Mouse (Mus musculus): Measurements from ENCODE around the gene Ifit1.
"Not testable (repeated sequence)": the region's sequence is repeated elsewhere in the genome, so short reads cannot be mapped to it uniquely, and the experiment has no call there.

Gene Ifit1

DNA sequence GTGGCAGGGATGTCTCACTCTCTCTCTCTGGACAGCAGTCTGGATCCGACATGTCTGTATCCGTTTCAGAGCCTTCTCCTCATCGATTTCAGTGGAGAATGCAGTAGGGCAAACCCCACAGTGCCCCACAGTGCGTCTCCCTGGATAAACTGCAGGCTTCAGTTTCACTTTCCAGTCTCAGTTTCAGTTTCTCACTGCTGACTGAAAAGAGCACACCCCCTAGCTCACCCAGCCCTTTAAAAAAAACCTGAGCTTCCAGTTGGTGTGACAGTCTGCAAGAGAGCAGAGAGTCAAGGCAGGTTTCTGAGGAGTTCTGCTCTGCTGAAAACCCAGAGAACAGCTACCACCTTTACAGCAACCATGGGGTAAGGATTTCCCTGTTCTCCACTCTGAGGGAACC lies at the start of gene Ifit1, which contains the start of gene Ifit1bl2:
Ifit1 (plus strand) TSS at position 249 of the 400 bp plus-strand sequence.
Ifit1bl2 (minus strand) TSS at position 121 of the 400 bp plus-strand sequence.
- DNase-seq (ENCODE audit: low spot score), result no peak

DNA sequence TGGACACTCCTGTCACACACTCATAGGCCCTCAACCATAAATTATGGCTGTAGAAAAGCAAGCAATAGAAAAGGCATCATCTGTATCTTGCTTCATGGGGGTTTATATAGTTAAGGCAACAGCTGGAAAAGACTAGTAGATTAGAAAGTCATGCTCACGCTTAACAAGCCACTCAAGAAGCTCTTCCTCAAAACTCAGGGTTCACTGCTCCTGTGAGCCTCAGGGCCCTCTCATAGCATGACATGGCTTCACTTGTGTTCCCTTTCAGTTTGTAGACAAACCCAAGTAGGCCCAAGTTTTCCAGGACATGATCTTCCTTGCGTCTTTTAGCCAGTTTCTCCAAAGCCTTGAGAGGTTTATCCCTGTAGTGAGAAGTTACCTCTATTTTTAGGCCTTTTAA lies 47.2 kb upstream of the Ifit1 start:
- DNase-seq (ENCODE audit: low spot score), result no peak

DNA sequence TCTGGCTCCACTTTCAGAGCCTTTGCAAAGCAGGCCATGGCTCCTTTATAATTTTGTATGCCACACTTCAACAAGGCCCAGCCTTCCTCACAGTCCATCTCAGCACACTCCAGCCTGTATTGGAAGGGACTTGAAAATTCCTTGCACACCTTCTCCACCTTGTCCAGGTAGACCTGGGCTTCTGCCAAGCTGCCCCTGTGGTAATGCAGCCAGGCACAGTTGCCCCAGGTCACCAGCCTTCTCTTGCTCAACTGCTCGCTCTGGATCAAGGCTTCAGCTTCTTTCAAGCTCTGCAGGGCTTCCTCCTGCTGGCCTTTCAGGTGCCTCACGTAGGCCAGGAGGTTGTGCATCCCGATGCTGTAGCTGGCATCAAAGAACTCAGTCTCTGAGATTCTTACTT lies 46.1 kb upstream of the Ifit1 start:
- DNase-seq (ENCODE audit: low spot score), result not testable (repeated sequence)

DNA sequence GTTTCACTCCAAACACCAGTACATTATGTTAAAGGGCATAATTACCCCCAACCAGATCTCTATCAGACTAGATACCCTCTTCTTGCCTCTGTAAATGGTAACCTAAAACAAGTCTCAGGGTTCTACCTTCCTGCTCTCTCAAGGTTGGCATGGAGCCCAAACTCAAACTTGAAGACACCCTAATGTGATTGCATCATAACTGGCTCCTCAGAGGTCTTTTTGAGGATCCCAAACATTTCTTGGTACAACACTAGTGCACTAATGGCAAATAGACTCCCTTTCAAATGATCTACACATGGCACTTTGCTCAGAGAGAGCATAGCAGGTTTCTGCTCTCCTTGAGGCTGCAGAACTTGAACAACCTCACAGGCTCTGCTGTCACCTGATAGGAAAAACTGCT lies 43.9 kb upstream of the Ifit1 start:
- DNase-seq (ENCODE audit: low spot score), result no peak

DNA sequence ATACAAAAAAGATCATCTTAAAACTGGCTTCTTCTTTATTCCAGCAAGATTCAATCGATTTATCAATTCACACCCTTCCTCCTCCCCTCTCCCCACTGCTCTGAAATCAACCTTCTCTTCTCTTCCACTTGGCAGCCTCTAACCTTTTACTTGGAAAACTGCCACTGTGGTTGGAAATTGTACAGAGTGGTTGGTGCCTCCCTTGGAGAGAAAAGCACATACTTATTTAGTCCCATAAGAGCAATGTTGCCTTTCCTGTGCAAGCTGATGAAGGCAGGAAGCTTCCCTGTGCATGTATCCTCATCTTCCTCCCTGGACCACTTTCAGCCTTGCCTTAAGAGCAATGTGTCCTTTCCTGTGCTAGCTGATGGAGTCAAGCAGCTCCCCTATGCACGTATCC lies 42.3 kb upstream of the Ifit1 start:
- DNase-seq (ENCODE audit: low spot score), result no peak

DNA sequence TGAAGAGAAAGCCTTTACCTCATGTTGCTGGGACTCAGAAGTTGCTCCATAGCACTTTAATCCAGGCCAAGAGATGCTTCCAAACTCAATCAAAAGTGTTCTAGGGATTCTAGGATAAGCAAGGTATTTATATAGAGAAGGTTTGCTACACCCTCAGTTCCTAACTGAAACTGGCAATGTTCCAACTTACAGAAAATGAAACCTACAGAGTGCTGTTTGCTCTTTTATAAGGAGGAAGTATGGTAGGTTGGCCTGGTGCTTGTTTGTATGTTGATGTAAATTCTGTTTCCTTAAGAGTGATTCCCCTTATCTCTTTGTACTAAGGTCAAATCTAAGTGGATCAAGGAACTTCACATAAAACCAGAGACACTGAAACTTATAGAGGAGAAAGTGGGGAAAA lies 41.4 kb upstream of the Ifit1 start:
- not testable (repeated sequence) for DNase-seq (ENCODE audit: low spot score)

DNA sequence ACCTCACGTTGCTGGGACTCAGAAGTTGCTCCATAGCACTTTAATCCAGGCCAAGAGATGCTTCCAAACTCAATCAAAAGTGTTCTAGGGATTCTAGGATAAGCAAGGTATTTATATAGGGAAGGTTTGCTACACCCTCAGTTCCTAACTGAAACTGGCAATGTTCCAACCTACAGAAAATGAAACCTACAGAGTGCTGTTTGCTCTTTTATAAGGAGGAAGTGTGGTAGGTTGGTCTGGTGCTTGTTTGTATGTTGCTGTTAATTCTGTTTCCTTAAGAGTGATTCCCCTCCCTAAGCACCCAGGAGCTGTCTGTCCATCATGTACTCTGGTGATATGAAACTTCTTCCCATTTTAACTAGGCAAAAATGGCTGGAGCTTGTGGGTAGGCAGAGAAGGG lies 38.8 kb upstream of the Ifit1 start, which contains the start of gene Ifit1bl1:
Ifit1bl1 (minus strand) TSS at position 69 of the 400 bp plus-strand sequence.
- DNase-seq (ENCODE audit: low spot score), result not testable (repeated sequence)

DNA sequence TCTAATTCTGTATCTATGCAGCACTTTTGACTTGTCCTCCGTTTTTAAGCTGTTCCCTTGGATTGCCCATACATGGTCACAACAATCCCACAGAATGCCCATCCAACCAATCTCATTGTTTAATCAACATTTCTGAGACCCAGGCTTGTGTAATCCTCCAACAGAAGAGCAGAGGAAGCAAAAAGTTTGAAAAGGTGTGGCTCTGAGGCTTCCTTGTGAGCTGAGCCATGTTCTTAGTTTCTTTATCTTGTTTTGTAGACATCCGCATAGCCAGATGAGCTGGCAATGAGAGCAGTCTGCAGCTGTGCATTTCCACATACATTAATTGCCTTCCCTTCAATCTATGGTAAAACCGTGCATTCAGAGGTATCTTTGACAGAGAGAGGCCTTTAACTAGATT lies 35.2 kb upstream of the Ifit1 start:
- DNase-seq (ENCODE audit: low spot score), result no peak

DNA sequence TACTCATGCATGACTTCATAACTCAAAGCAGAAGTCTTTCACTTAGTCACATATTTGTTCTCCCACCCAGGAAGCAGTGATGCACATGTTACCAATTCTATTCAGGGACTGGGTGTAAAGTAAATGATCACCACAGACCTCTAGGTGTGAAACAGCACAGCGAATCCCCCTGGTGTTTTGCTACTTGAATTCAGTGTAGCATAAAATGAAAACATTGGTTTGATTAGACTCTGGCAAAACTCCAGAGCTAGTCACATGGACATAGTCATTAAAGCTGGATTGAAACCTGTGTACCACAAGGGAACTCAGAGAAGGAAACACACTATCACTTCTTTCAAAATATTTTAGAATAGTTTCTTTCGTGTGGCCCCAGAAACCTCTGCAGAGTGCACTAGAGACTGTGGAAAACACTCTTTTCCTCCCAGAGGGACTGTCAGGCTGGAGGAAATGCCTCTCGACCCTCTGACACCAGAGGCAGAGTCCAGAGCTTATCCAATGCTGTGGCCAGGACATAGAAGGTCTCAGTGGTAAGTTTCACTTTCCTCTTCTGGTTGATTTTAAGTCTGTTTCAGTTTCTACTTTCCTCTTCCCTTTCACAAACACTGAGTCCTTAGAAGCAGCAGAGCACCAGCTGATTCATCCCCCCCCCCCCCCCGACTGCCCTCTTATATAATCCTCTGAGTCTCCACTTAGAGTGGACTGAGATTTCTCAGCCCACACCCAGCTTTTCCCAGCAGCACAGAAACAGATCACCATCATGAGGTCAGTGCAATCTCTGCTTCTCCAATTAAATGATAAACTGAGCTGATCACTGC lies 33.2 kb upstream of the Ifit1 start, which contains the start of gene Ifit3b:
Ifit3b (plus strand) TSS at position 734 of the 815 bp plus-strand sequence.
- DNase-seq (ENCODE audit: low spot score), result not testable (repeated sequence)

DNA sequence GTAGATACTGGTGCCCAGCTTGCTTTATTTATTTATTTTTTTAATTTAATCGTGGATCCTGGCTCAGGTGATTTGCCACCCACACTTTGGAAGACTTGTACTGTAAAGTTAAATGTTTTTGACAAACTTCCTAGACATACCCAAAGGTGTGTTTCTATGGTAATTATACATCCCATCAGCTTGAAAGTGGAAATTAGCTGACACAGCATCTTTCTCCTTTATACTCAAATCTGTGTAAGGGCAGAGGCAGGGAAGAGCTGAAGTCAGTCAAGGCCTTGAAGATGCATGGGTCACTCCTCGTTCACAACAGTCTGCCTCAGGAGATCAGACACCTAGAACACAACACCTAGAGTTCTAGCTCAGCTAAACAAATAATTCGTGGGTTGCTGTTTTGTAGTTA lies 30.6 kb upstream of the Ifit1 start:
- not testable (repeated sequence) for DNase-seq (ENCODE audit: low spot score)

DNA sequence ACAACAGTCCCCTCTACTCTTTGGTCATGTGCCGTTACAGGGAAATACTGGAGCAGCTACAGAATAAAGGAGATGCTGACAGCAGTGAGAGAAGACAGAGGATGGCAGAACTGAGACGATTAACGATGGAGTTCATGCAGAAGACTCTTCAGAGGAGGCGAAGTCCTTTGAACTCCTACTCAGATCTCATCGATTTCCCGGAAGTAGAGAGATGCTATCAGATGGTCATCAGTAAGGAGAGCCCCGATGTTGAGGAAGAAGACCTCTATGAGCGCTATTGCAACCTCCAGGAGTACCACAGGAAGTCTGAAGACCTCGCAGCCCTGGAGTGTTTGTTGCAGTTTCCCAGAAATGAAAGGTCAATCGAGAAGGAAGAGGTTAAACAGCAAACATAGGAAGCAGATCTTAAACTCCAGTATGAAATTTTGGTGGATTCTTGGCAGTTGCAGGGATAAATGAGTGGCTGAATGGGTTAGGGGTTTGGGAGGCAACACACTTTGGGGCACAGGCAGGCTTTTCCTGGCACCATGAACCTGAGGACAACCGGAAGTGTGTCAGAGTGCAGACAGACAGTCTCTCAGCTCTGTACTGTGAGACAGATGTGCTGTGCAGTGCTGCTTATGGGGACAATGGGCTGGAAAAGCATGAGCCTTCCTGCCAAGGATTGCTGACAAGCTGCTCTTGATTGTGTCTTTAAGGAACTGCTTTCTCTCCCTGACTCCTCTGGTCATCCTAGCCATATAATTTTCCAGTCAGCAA lies 28.2 kb upstream of the Ifit1 start:
- not testable (repeated sequence) for DNase-seq (ENCODE audit: low spot score)

DNA sequence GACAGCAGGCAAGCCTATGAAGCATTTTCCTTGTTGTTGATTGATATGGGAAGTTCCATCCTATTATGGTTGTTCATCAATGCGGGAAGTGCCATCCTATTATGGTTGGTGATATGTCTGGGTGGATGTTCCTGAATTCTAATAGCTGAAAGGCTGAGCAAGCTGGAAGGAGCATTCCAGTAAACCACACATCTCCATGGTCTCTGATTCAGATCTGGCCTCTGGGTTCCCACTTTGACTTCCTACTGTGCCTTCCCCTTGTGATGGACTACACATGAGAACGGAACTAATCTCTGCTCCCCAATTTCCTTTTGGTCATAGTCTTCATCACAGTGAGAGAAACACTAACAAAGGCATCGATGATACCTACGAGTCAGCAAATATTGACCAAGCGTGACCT lies 19.8 kb upstream of the Ifit1 start:
- no peak for DNase-seq (ENCODE audit: low spot score)

DNA sequence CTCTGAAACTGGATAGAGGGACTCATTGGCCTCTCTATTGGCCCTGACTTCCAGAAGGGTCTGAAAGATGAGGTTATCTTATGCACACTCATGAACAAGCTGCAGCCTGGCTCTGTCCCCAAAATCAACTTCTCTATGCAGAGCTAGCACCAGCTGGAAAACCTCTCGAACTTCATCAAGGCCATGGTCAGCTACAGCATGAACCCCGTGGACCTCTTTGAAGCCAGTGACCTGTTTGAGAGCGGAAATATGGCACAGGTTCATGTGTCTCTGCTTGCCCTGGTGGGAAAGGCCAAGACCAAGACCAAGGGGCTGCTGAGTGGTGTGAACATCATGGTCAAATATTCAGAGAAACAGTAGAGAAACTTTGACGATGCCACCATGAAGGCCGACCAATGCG lies 16.9 kb upstream of the Ifit1 start:
- no peak for DNase-seq (ENCODE audit: low spot score)

DNA sequence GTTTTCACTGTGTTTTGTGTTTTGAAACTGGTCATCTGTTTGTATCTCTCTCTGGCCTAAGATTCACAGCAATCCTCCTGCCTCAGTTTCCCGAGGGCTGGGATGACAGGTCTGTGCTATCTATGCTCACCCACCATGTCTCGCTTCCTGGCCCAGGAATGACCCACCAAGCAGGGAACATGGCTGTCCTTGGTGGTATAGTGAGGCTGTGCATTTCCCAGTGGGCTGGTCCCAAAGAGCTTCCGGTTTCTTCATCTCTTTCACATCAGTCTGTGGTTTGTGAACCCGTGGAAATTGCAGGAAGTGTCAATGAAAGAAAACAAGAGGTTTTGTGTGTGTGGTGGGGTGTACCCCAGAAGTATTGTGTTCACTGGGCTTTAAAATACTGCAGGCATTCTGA lies 16.0 kb upstream of the Ifit1 start:
- no peak for DNase-seq (ENCODE audit: low spot score)

DNA sequence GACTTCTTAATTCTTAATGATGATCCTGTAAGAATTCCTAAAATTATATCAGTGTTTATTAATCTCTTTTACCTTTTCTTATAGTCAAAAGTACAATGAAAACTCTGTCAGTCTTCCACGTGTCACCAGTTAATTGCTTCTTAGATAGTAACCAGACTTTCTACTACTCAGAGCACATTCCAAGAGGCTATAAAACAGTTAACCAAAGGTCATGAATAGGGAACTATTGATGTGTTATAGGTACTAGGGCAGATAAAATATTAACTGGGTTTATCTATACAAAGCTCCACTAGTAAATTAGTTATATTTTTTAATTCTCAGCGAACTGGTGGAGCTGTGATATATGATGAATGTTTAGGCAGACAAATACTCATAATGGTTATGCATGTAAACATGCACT lies 13.2 kb upstream of the Ifit1 start:
- no peak for DNase-seq (ENCODE audit: low spot score)

DNA sequence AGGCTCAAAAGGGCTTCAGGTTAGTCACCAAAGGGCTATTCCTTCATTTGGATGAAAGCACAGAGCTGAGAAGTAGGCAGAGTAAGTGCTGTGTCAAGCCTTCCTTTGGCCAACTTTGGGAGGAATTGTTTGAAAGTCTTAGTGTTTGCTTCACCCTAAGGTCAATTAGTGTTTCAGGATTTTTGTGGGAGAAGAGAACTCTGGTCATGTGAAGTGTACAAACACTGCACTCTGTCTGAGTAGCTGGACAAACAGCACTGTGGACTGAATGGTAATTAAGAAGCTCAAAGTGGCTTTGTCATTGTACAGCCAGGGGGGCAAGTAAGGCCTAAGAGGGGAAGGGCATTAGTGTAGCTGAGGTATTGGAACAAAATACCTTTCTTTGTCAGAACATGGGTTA lies 9.2 kb upstream of the Ifit1 start:
- DNase-seq (ENCODE audit: low spot score), result no peak

DNA sequence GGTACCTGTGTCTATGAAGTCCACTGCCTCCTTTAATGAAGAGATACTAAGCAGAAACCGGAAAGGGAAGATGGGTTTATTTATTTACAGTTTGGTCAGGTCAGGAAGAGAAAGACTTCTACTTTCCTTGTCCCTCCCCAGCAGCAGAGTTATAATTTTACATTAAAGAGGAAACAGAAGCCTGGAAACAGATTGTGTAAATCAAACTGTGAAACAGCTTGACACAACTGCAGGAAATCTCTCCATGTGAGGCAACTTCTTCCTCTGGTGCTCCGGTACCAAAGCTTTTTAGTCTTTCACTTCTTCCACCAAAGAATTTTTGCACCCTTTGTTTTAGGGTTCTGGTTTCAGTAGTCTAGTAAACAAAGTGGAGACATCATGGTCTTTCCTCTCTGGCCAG lies 7.2 kb upstream of the Ifit1 start:
- no peak for DNase-seq (ENCODE audit: low spot score)

DNA sequence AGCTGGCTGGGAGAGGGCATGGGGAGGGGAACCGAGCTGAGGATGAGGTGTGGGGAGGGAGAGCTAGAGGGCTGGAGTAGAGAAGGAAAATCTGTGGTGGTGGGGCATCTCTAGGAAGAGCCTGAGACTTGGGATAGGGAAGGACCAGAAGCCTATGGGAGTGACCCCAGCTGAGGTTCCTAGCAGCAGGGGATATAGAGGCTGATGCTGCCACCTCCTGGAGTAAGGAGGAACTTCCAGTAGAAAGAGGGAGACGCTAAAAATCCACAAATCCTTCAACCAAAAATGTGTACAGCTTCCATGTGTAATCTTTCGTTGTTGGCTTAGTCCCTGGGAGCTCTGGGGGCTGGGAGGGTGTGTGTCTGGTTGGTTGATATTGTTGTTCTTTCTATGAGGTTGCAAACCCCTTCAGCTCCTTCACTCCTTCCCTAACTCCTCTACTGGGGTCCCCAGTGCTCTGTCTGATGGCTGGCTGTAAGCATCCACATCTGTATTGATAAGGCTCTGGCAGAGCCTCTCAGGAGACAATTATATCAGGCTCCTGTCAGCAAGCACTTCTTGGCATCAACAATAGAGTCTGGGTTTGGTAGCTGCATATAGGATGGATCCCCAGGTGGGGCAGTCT lies 3.6 kb upstream of the Ifit1 start:
- DNase-seq (ENCODE audit: low spot score), result no peak

DNA sequence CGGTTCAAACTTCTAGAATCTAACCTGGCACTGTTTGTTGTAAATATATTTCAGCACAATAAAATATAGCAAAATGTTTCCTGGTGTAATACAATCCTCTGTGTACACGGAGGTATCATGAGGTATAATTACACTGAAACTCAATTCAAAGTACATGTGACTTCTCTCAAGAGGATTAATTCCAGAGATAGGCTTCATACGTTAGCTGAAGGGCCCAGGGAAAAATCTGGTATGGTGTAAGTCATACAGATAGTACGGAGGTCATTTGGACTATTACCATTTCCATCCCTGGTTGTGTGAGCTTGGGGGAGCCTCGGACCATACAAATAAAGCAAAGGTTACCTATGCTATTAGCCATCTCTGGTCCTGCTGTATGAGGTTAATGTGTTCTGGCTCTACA lies 1.9 kb downstream of the Ifit1 start:
- no peak for DNase-seq (ENCODE audit: low spot score)

DNA sequence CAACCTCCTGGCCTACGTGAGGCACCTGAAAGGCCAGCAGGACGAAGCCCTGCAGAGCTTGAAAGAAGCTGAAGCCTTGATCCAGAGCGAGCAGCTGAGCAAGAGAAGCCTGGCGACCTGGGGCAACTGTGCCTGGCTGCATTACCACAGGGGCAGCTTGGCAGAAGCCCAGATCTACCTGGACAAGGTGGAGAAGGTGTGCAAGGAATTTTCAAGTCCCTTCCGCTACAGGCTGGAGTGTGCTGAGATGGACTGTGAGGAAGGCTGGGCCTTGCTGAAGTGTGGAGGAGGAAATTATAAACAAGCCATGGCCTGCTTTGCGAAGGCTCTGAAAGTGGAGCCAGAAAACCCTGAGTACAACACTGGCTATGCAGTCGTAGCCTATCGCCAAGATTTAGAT lies 7.0 kb downstream of the Ifit1 start:
- not testable (repeated sequence) for DNase-seq (ENCODE audit: low spot score)

DNA sequence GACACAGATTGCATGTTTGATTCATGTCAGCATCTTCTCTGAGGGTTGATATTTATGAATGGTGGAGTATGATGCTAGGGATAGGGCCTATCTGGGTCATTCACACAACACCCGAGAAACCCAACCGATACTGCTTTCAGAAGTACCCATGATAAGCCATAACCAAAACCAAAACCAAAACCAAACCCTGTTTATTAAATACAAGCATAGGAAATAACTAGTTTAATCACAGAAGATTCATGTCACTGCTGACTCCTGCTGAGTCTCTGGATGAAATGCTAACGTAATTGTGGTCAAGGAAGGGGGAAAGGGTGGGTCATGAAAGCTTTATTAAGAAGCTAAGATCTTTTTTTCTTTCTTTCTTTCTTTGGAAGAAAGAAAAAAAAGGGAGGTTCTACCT lies 9.6 kb downstream of the Ifit1 start:
- DNase-seq (ENCODE audit: low spot score), result no peak

DNA sequence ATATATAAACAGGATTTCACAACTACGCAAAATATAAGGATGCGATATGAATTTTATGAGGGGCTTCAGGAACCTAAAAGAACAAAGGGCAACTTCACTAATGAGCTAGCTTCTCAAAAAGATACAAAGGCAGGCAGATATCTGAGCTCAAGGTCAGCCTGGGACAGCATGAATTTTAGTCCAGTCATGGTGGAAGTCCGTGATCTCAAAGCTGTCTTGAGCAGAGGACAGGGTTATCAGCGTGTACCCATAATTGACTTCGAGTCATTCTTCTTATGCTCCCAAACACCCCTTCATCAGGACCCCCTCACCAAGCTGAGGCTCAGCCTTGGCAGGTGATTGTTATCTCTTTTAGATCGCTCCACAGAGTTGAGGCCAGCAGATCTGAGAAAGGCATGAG lies 10.3 kb downstream of the Ifit1 start:
- no peak for DNase-seq (ENCODE audit: low spot score)

All from urinary bladder, postnatal 10 days (tissue).